Mouse (Mus musculus) brain, embryonic 14.5 days (tissue): Measurements from ENCODE around the gene Tbc1d1.

Experiments used
- CTCF ChIP-seq: fragments of 200-500 bp; IDR thresholded peaks from 2 replicates; pipeline ENCODE4 v1.5.1; 2012; ENCODE audit warnings: inconsistent platforms, mild to moderate bottlenecking, moderate library complexity, borderline replicate concordance; ENCODE audit not compliant: insufficient read depth, insufficient read length; ENCODE audit errors: extremely low read depth
- POLR2A ChIP-seq: fragments of 200-500 bp; IDR thresholded peaks from 2 replicates; pipeline ENCODE4 v1.6.1; 2012; ENCODE audit warnings: mild to moderate bottlenecking, inconsistent platforms, borderline replicate concordance; ENCODE audit not compliant: poor library complexity, insufficient read depth, insufficient read length, severe bottlenecking; ENCODE audit errors: extremely low read depth

DNA sequence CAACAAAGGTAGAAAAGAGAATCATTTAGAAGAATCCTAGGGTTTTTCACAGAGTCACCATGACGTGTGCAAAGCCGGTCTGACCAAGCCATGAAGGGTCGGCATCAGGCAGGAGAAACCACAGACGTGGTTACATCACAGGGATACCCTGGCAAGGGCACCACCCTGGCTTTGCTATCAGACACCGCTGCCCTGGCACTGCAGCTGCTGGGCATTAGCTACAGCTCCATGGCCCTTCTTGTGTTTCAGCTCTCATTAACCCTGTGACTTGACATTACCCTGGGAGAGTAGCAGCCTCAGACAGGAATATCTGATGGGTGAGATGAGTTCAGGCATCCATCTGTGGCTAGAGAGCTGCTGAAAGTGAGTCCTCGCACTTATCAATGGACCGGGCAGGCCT lies 42.5 kb downstream of the Tbc1d1 start:
- TF ChIP-seq POLR2A, result no peak
- no peak for TF ChIP-seq CTCF
